Mouse (Mus musculus): ENCODE data around the gene Olfr1085. TPM values are rescaled to one million over a fixed set of nuclear protein-coding genes. Genes with fewer than 3 reads are reported as not detected.

Olfr1085 gene
- not detected in 2 replicates for polyA plus RNA-seq (2012; rRNA removed; ENCODE audit: low replicate concordance)

DNA sequence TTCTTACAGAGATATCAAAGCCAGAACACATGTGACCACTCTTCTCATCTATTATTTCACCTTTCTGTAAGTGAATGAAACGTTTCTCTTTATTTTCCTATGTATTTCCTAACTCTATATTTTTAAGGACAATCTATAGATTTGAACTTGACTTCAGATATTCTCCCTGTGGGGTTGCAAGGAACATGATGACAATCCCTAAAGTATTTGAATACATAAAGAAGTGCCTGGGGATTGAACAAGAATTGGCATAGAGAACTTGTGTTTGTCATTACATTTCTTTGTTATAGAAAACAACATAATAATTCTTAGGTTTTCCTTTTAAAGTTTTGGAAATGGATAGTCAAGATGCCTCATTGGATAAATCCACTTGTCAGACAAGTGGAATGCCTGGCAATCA lies at the start of gene Olfr1085:
Gene Olfr1085 (minus strand): TSS at position 101 of the 400 bp plus-strand sequence.

DNA sequence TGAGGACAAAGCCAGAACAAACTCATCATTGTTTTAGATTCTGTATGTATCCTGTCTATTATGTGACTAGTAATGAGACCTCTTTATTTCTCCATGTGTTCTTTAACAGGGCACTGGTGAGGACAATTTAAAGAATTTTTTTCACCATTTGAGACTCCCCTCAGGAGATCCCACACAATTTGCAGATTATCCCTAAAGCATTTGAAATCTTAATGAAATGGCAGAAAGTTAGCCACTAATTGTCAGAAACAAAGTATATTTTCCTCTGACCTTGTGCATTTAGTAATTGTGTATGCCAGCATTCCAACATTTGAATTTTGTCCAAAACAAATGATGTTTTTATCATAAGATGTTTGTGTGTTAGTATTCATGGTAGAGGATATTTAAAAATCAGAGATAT lies 36.5 kb upstream of the Olfr1085 start, which contains the start of gene Olfr1087:
Gene Olfr1087 (minus strand): TSS at position 101 of the 400 bp plus-strand sequence.

DNA sequence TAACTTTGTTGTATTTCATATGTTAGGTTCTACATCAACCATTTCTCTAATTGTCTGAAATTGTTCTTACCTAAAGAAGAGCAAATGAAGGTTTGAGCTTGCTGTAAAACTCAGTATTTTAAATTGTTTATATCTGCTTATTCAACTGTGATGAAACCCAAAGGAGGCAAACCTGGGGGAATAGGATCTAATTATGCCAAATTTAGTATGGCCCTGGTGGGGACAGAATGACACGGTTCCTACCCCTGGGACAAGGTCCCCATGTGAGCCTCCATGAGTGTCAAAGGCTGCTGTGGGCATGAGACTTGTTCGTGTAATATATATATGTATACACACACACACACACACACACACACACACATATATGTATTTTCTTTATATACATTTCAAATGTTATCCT lies 18.2 kb upstream of the Olfr1085 start, which contains the start of gene Olfr1086:
Gene Olfr1086 (minus strand): TSS at position 101 of the 400 bp plus-strand sequence.

DNA sequence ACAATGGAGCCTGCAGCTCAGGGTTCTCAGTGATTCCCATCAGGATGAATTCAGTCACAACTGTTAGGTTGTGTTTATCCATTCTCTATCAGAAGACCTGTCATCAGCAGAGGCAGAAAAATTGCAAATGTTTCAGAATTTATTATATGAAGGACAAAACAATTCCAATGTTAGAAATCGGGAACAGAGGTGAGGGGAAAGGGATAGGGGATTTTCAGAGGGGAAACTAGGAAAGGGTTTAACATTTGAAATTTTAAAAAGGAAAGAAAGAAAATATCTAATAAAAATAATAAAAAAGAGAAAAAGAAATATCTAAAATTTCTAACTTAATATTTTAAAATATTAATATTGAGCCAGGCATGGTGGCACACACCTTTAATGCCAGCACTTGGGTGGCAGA lies 22.2 kb downstream of the Olfr1085 start, which contains the start of gene Olfr1084:
Gene Olfr1084 (minus strand): TSS at position 101 of the 400 bp plus-strand sequence.

Other genes starting within 250 kb of the Olfr1085 start
- not detected in 2 replicates for gene Olfr1061, start 248.0 kb downstream of the Olfr1085 start, polyA plus RNA-seq (2012; rRNA removed; ENCODE audit: low replicate concordance)
- not detected in 2 replicates for gene Olfr1062, start 235.3 kb downstream of the Olfr1085 start, polyA plus RNA-seq (2012; rRNA removed; ENCODE audit: low replicate concordance)
- gene Olfr1065, start 211.4 kb downstream of the Olfr1085 start, polyA plus RNA-seq (2012; rRNA removed; ENCODE audit: low replicate concordance) = not detected in 2 replicates
- gene Olfr1066, start 205.8 kb downstream of the Olfr1085 start, polyA plus RNA-seq (2012; rRNA removed; ENCODE audit: low replicate concordance) = not detected in 2 replicates
- not detected in 2 replicates for gene Olfr228, start 174.6 kb downstream of the Olfr1085 start, polyA plus RNA-seq (2012; rRNA removed; ENCODE audit: low replicate concordance)
- not detected in 2 replicates for gene Olfr1076, start 153.6 kb downstream of the Olfr1085 start, polyA plus RNA-seq (2012; rRNA removed; ENCODE audit: low replicate concordance)
- not detected in 2 replicates for gene Olfr1079, start 119.5 kb downstream of the Olfr1085 start, polyA plus RNA-seq (2012; rRNA removed; ENCODE audit: low replicate concordance)
- gene Olfr1080, start 103.8 kb downstream of the Olfr1085 start, polyA plus RNA-seq (2012; rRNA removed; ENCODE audit: low replicate concordance) = not detected in 2 replicates
- not detected in 2 replicates for gene Olfr1082, start 63.1 kb downstream of the Olfr1085 start, polyA plus RNA-seq (2012; rRNA removed; ENCODE audit: low replicate concordance)
- not detected in 2 replicates for gene Olfr1084, start 22.3 kb downstream of the Olfr1085 start, polyA plus RNA-seq (2012; rRNA removed; ENCODE audit: low replicate concordance)
- not detected in 2 replicates for gene Olfr1086, start 18.1 kb upstream of the Olfr1085 start, polyA plus RNA-seq (2012; rRNA removed; ENCODE audit: low replicate concordance)
- gene Olfr1087, start 36.4 kb upstream of the Olfr1085 start, polyA plus RNA-seq (2012; rRNA removed; ENCODE audit: low replicate concordance) = not detected in 2 replicates
- gene Olfr1089, start 71.7 kb upstream of the Olfr1085 start, polyA plus RNA-seq (2012; rRNA removed; ENCODE audit: low replicate concordance) = not detected in 2 replicates
- not detected in 2 replicates for gene Olfr1090, start 97.0 kb upstream of the Olfr1085 start, polyA plus RNA-seq (2012; rRNA removed; ENCODE audit: low replicate concordance)
- not detected in 2 replicates for gene Olfr1093, start 120.5 kb upstream of the Olfr1085 start, polyA plus RNA-seq (2012; rRNA removed; ENCODE audit: low replicate concordance)
- gene Olfr141, start 148.0 kb upstream of the Olfr1085 start, polyA plus RNA-seq (2012; rRNA removed; ENCODE audit: low replicate concordance) = not detected in 2 replicates
- gene Olfr1094, start 162.6 kb upstream of the Olfr1085 start, polyA plus RNA-seq (2012; rRNA removed; ENCODE audit: low replicate concordance) = not detected in 2 replicates
- gene Olfr1095, start 189.7 kb upstream of the Olfr1085 start, polyA plus RNA-seq (2012; rRNA removed; ENCODE audit: low replicate concordance) = not detected in 2 replicates
- not detected in 2 replicates for gene Gm13723, start 212.8 kb upstream of the Olfr1085 start, polyA plus RNA-seq (2012; rRNA removed; ENCODE audit: low replicate concordance)
- gene Olfr1097, start 230.2 kb upstream of the Olfr1085 start, polyA plus RNA-seq (2012; rRNA removed; ENCODE audit: low replicate concordance) = not detected in 2 replicates

Data from duodenum, adult 2 months (tissue).